ENCODE assay signal across 11 mouse cellular contexts in genomic region chr11:119162959-119163733, GRCm38 (mm10).
DNase-seq lines count a peak whose midpoint lies in the region; ATAC-seq and TF ChIP-seq lines count a peak whose summit lies in the region.
"Had no signal": no experiment of that assay in that cellular context is flagged by ENCODE, and none has a peak within 500 bp of the region (broad histone marks: within the 10 kb centered on the region; RNA-seq: fewer than 3 reads in every experiment).

No protein-coding gene starts in this region.

- DNase-seq in heart, postnatal 25 days (ENCODE audit: low spot score): no peak
- DNase-seq in stomach, postnatal 0 days (ENCODE audit: low spot score): no peak
- DNase-seq in lung, postnatal 4 days: peak; percentile 46 to 61
- no peak for DNase-seq in left cerebral cortex, postnatal 25 days (ENCODE audit: low spot score in 2 of 2)
- no peak for DNase-seq in adrenal gland, adult (ENCODE audit: inconsistent age in 2 of 2, low spot score in 1 of 2)
- no peak for DNase-seq in cerebellum, adult 11 months

- 0 out of 2 replicates have a peak, but pooled peaks have one; percentile 15 for ATAC-seq in heart, embryonic 16.5 days (replicated peaks; ENCODE audit: extremely low read depth, insufficient read depth, low FRiP score)
- no peak for ATAC-seq in stomach, embryonic 14.5 days (ENCODE audit: insufficient number of reproducible peaks, insufficient read depth, low FRiP score, low read depth)
- ATAC-seq in stomach, postnatal 0 days (ENCODE audit: low FRiP score, low TSS enrichment): no peak

- H3K27me3 ChIP-seq in heart, embryonic 16.5 days (ENCODE audit: control insufficient read depth, insufficient read depth, low read length): no peaks in the 10 kb centered on the region
- no peaks in the 10 kb centered on the region for H3K27me3 ChIP-seq in stomach, embryonic 14.5 days (ENCODE audit: control insufficient read depth, insufficient read depth, low read length)
- H3K27me3 ChIP-seq in stomach, postnatal 0 days (ENCODE audit: control insufficient read depth, insufficient read depth, low read length): no peaks in the 10 kb centered on the region

- no peaks in the 10 kb centered on the region for H3K9me3 ChIP-seq in heart, embryonic 16.5 days (replicated peaks; ENCODE audit: control insufficient read depth, low read length)
- no peaks in the 10 kb centered on the region for H3K9me3 ChIP-seq in stomach, embryonic 14.5 days (ENCODE audit: control insufficient read depth, low read depth, low read length)
- H3K9me3 ChIP-seq in stomach, postnatal 0 days (ENCODE audit: control insufficient read depth, low read length): no peaks in the 10 kb centered on the region
- H3K9me3 ChIP-seq: embryonic facial prominence, embryonic 13.5 days; limb, embryonic 13.5 days; midbrain, embryonic 12.5 days had no signal

- 66% methylated on average over 22 of the region's 22 CpGs for WGBS in heart, embryonic 16.5 days
- 53% methylated on average over 22 of the region's 22 CpGs for WGBS in stomach, embryonic 14.5 days
- WGBS in stomach, postnatal 0 days: 56% methylated on average over 22 of the region's 22 CpGs

- H3K9ac ChIP-seq in heart, embryonic 16.5 days (ENCODE audit: low read length): no peak overlapping the region
- H3K9ac ChIP-seq in stomach, embryonic 14.5 days (replicated peaks; ENCODE audit: low read depth, low read length): no peak overlapping the region
- H3K9ac ChIP-seq in stomach, postnatal 0 days (ENCODE audit: low read length): no peak overlapping the region
- H3K9ac ChIP-seq: embryonic facial prominence, embryonic 13.5 days; limb, embryonic 13.5 days; midbrain, embryonic 12.5 days had no signal

- no peak for TF ChIP-seq EP300 in stomach, postnatal 0 days (optimal IDR thresholded peaks at IDR 0.05)

- peak overlapping the region; percentile 10; the same call in 1 of the 2 replicates for H3K4me2 ChIP-seq in heart, embryonic 16.5 days (ENCODE audit: low read depth, low read length)
- H3K4me2 ChIP-seq in stomach, embryonic 14.5 days (replicated peaks; ENCODE audit: low read depth, low read length): no peak overlapping the region
- no peak overlapping the region for H3K4me2 ChIP-seq in stomach, postnatal 0 days (replicated peaks; ENCODE audit: low read depth)
- H3K4me2 ChIP-seq: embryonic facial prominence, embryonic 13.5 days; limb, embryonic 13.5 days; midbrain, embryonic 12.5 days had no signal

- no peak overlapping the region for H3K4me3 ChIP-seq in heart, embryonic 16.5 days (ENCODE audit: low read length)
- H3K4me3 ChIP-seq in stomach, embryonic 14.5 days (ENCODE audit: low read depth, low read length): no peak overlapping the region
- no peak overlapping the region for H3K4me3 ChIP-seq in stomach, postnatal 0 days (ENCODE audit: low read depth, low read length)
- H3K4me3 ChIP-seq: embryonic facial prominence, embryonic 13.5 days; limb, embryonic 13.5 days; midbrain, embryonic 12.5 days had no signal

- peak overlapping the region; percentile 75 for H3K27ac ChIP-seq in heart, embryonic 16.5 days (ENCODE audit: low read length)
- H3K27ac ChIP-seq in stomach, embryonic 14.5 days (ENCODE audit: low read length): peak overlapping the region; percentile 59; the same call in 1 of the 2 replicates
- H3K27ac ChIP-seq in stomach, postnatal 0 days (replicated peaks): no peak overlapping the region
- H3K27ac ChIP-seq: embryonic facial prominence, embryonic 13.5 days; limb, embryonic 13.5 days; midbrain, embryonic 12.5 days had no signal

- no peaks in the 10 kb centered on the region for H3K36me3 ChIP-seq in heart, embryonic 16.5 days (ENCODE audit: control insufficient read depth, insufficient read depth)
- no peaks in the 10 kb centered on the region for H3K36me3 ChIP-seq in stomach, embryonic 14.5 days (ENCODE audit: control insufficient read depth, insufficient read depth, low read length)
- no peaks in the 10 kb centered on the region for H3K36me3 ChIP-seq in stomach, postnatal 0 days (ENCODE audit: control insufficient read depth, insufficient read depth, low read length)
- H3K36me3 ChIP-seq: embryonic facial prominence, embryonic 13.5 days; limb, embryonic 13.5 days; midbrain, embryonic 12.5 days had no signal

- intact Hi-C loops in heart, postnatal 25 days (cut with DNase I): no loop called here
- intact Hi-C loops in left cerebral cortex, postnatal 25 days (cut with DNase I): no loop called here

- no peak for TF ChIP-seq CTCF in stomach, postnatal 0 days (IDR thresholded peaks at IDR 0.05; ENCODE audit: low read depth)

- peaks cover 20% of the 10 kb centered on the region for H3K4me1 ChIP-seq in heart, embryonic 16.5 days (ENCODE audit: control insufficient read depth, insufficient read depth, low read length)
- 0 out of 2 replicates have a peak, but pooled peaks cover 7% of the 10 kb centered on the region for H3K4me1 ChIP-seq in stomach, embryonic 14.5 days (ENCODE audit: control insufficient read depth, insufficient read depth, low read length)
- no peaks in the 10 kb centered on the region for H3K4me1 ChIP-seq in stomach, postnatal 0 days (replicated peaks; ENCODE audit: control insufficient read depth, insufficient read depth)

Comparison
In these comparisons a context has a peak if more than half of its experiments do, and no peak if none do; other contexts are left out.
1. DNase-seq: peak in lung, postnatal 4 days (2 of 2); none in heart, postnatal 25 days (single experiment), stomach, postnatal 0 days (single experiment), left cerebral cortex, postnatal 25 days (0 of 2), adrenal gland, adult (0 of 2) and cerebellum, adult 11 months (single experiment).